Mouse (Mus musculus): Measurements from ENCODE around the gene Prr15. TPM values are rescaled to one million over a fixed set of nuclear protein-coding genes. Genes with fewer than 3 reads are reported as not detected.

Prr15 gene
- polyA plus RNA-seq, 1 experiment from 2014 or later, result 7.6 TPM

DNA sequence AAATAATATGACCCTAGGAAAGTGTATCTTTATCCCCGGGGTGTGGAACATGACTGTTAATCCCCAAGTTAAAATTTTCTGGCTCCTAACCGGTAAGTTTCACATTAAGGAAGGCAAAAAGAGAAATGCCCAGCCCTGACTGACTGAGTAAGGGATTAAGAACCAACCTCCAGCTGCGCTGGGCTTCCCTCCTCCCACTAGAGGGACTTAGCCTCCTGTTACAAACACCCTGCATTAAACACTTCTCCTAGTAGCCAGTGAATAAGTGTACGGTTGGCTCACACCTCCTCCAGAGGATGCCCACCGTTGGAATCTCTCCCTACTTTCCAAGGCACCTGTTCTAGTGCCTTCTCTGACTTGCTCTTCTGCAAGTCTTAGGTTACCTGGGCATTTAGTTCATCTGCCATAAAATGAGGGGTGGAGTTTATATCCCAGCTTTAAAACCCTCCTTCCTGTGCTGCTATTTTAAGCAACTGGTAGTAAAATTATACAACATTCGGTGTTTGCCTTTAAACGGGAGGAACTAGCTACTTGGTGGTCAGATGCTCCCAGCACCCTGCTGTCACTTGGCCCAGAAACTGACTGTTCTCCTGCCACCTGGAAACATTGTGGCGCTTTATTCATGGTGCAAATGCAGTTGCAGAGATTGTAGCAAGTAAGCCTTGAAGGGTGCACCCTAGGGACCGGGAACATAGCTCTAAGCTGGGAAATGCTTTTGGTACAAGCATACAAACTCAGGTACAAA is 8.2 kb downstream of the Prr15 start:
- DNase-seq (ENCODE audit: low spot score) (no peak), ATAC-seq (no peak)
- Histone ChIP-seq H3K27me3 (replicated peaks; ENCODE audit: insufficient read depth, low read length) (no peaks in the 10 kb centered on the region), H3K9me3 (ENCODE audit: low read length) (no peaks in the 10 kb centered on the region), H3K9ac (replicated peaks; ENCODE audit: low read depth) (no peak overlapping the region), H3K4me1 (ENCODE audit: insufficient read depth, low read depth, low read length) (no peaks in the 10 kb centered on the region), H3K4me3 (ENCODE audit: low read depth, low read length) (no peak overlapping the region), H3K27ac (ENCODE audit: low read length) (no peak overlapping the region), H3K4me2 (replicated peaks; ENCODE audit: low read depth, low read length) (no peak overlapping the region), H3K36me3 (ENCODE audit: insufficient read depth, low read length) (no peaks in the 10 kb centered on the region)
- TF ChIP-seq CTCF (IDR thresholded peaks at IDR 0.05) (no peak), EP300 (IDR thresholded peaks at IDR 0.05) (no peak)
- WGBS, result 48% methylated on average over 9 of the region's 9 CpGs

- ATAC-seq (no peak), DNase-seq (ENCODE audit: low spot score) (no peak)
- Histone ChIP-seq H3K4me3 (ENCODE audit: low read depth, low read length) (no peak overlapping the region), H3K27me3 (replicated peaks; ENCODE audit: insufficient read depth, low read length) (no peaks in the 10 kb centered on the region), H3K9me3 (ENCODE audit: low read length) (no peaks in the 10 kb centered on the region), H3K9ac (replicated peaks; ENCODE audit: low read depth) (no peak overlapping the region), H3K27ac (ENCODE audit: low read length) (no peak overlapping the region), H3K4me1 (ENCODE audit: insufficient read depth, low read depth, low read length) (no peaks in the 10 kb centered on the region), H3K4me2 (replicated peaks; ENCODE audit: low read depth, low read length) (no peak overlapping the region), H3K36me3 (ENCODE audit: insufficient read depth, low read length) (no peaks in the 10 kb centered on the region)
- WGBS, result 83% methylated on average over 6 of the region's 6 CpGs
- TF ChIP-seq CTCF (IDR thresholded peaks at IDR 0.05), result no peak
Measured at GRCm38 (mm10) chr6:54337321-54337720, 11.7 kb downstream of the Prr15 start.

GRCm38 (mm10) chr6:54341133-54341532 is 15.5 kb downstream of the Prr15 start:
- TF ChIP-seq EP300 (IDR thresholded peaks at IDR 0.05) (no peak), CTCF (IDR thresholded peaks at IDR 0.05) (no peak)
- H3K4me2 ChIP-seq (replicated peaks; ENCODE audit: low read depth, low read length), result no peak overlapping the region
- WGBS, result 60% methylated on average over 5 of the region's 5 CpGs
- H3K9me3 ChIP-seq (ENCODE audit: low read length), result no peaks in the 10 kb centered on the region
- no peaks in the 10 kb centered on the region for H3K36me3 ChIP-seq (ENCODE audit: insufficient read depth, low read length)
- no peak overlapping the region for H3K9ac ChIP-seq (replicated peaks; ENCODE audit: low read depth)
- no peak overlapping the region for H3K27ac ChIP-seq (ENCODE audit: low read length)
- no peaks in the 10 kb centered on the region for H3K4me1 ChIP-seq (ENCODE audit: insufficient read depth, low read depth, low read length)
- ATAC-seq, result peak; percentile 53
- peak; percentile 52 for DNase-seq (ENCODE audit: low spot score)
- H3K27me3 ChIP-seq (replicated peaks; ENCODE audit: insufficient read depth, low read length), result no peaks in the 10 kb centered on the region
- no peak overlapping the region for H3K4me3 ChIP-seq (ENCODE audit: low read depth, low read length)

DNA sequence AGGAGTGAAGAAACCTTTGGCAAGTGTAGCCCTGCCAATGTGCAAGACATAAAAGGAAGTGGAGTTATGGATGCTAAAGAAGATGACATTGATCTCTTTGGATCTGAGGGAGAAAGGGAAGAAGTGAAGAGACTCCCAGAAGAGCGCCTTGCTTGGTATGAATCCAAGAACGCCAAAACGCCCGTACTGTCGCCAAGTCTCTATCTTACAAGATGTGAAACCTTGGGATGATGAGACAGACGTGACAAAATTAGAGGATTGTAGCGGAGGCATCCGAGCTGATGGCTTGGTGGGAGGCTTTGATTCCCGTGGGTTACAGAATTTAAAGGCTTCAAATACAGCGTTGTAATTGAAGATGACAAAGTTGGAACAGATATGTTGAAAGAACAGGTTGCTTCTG is 16.6 kb downstream of the Prr15 start:
- no peaks in the 10 kb centered on the region for H3K4me1 ChIP-seq (ENCODE audit: insufficient read depth, low read depth, low read length)
- ATAC-seq (no peak), DNase-seq (ENCODE audit: low spot score) (no peak)
- no peaks in the 10 kb centered on the region for H3K27me3 ChIP-seq (replicated peaks; ENCODE audit: insufficient read depth, low read length)
- H3K27ac ChIP-seq (ENCODE audit: low read length), result no peak overlapping the region
- H3K36me3 ChIP-seq (ENCODE audit: insufficient read depth, low read length), result no peaks in the 10 kb centered on the region
- 79% methylated on average over 10 of the region's 10 CpGs for WGBS
- no peak for TF ChIP-seq EP300 (IDR thresholded peaks at IDR 0.05)
- TF ChIP-seq CTCF (IDR thresholded peaks at IDR 0.05), result no peak
- no peak overlapping the region for H3K4me2 ChIP-seq (replicated peaks; ENCODE audit: low read depth, low read length)
- H3K4me3 ChIP-seq (ENCODE audit: low read depth, low read length), result no peak overlapping the region
- no peak overlapping the region for H3K9ac ChIP-seq (replicated peaks; ENCODE audit: low read depth)
- no peaks in the 10 kb centered on the region for H3K9me3 ChIP-seq (ENCODE audit: low read length)

- ATAC-seq, result no peak
- 57% methylated on average over 5 of the region's 5 CpGs for WGBS
Measured at GRCm38 (mm10) chr6:54351860-54352259, 26.2 kb downstream of the Prr15 start.

DNA sequence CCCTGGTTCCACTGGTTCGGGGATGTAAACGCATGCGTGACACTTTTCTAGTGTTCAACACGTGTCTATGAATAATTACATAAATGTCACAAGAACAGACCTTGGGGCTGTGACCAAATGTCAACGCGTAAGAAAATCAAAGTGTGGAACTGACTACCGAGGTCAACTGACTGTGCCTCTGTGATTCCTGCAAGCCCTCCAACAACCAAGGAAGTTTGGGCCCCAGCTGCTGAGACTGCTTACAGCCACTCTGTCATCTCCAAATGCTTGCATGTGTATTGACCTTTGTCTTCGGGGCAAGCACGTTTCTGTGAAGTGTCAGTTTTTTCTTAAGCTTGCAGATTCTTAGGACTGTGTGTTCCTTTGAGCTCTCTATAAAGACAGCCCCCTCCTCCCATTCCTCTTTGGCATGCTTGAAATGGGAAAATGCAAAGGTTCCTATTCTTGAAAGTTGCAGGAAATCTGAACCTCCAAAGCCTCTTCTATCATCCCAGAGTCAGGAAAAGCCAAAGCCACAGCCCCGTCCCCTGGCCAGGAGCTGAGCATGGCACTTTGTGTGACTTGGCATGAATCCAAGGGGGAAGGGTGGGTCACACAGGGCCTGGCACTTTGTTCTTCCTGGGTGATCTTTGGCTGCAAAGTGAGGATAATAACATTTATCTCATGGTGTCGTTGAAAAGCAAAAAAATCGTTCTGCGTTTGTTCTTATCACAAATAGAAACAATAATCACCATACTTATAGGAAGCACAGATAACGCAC is 27.5 kb downstream of the Prr15 start:
- H3K36me3 ChIP-seq (ENCODE audit: insufficient read depth, low read length), result no peaks in the 10 kb centered on the region
- H3K27me3 ChIP-seq (replicated peaks; ENCODE audit: insufficient read depth, low read length), result no peaks in the 10 kb centered on the region
- H3K4me3 ChIP-seq (ENCODE audit: low read depth, low read length), result no peak overlapping the region
- TF ChIP-seq EP300 (IDR thresholded peaks at IDR 0.05) (no peak), CTCF (IDR thresholded peaks at IDR 0.05) (no peak)
- H3K4me1 ChIP-seq (ENCODE audit: insufficient read depth, low read depth, low read length), result peaks cover 10% of the 10 kb centered on the region; the same call in 1 of the 2 replicates
- WGBS, result 21% methylated on average over 14 of the region's 14 CpGs
- H3K9ac ChIP-seq (replicated peaks; ENCODE audit: low read depth), result no peak overlapping the region
- 0 out of 2 replicates have a peak overlapping the region, but pooled peaks have one; percentile 11 for H3K4me2 ChIP-seq (replicated peaks; ENCODE audit: low read depth, low read length)
- H3K27ac ChIP-seq (ENCODE audit: low read length), result no peak overlapping the region
- ATAC-seq, result peak; percentile 60
- DNase-seq (ENCODE audit: low spot score), result peak; percentile 62
- no peaks in the 10 kb centered on the region for H3K9me3 ChIP-seq (ENCODE audit: low read length)

More at GRCm38 (mm10) chr6:54351860-54352259, 26.2 kb downstream of the Prr15 start:
- H3K27ac ChIP-seq (ENCODE audit: low read length), result no peak overlapping the region
- no peaks in the 10 kb centered on the region for H3K27me3 ChIP-seq (replicated peaks; ENCODE audit: insufficient read depth, low read length)
- no peak for DNase-seq (ENCODE audit: low spot score)
- H3K4me3 ChIP-seq (ENCODE audit: low read depth, low read length), result no peak overlapping the region
- TF ChIP-seq CTCF (IDR thresholded peaks at IDR 0.05) (no peak), EP300 (IDR thresholded peaks at IDR 0.05) (no peak)
- H3K9ac ChIP-seq (replicated peaks; ENCODE audit: low read depth), result no peak overlapping the region
- H3K9me3 ChIP-seq (ENCODE audit: low read length), result no peaks in the 10 kb centered on the region
- H3K4me1 ChIP-seq (ENCODE audit: insufficient read depth, low read depth, low read length), result peaks cover 10% of the 10 kb centered on the region; the same call in 1 of the 2 replicates
- no peaks in the 10 kb centered on the region for H3K36me3 ChIP-seq (ENCODE audit: insufficient read depth, low read length)
- no peak overlapping the region for H3K4me2 ChIP-seq (replicated peaks; ENCODE audit: low read depth, low read length)

All from lung, postnatal 0 days (tissue).